16 mouse cellular contexts compared by ENCODE assay signal in genomic region chr11:68313065-68313464, GRCm38 (mm10).
DNase-seq lines count a peak whose midpoint lies in the region; ATAC-seq lines count a peak whose summit lies in the region.
"Had no signal": no experiment of that assay in that cellular context is flagged by ENCODE, and none has a peak within 500 bp of the region (broad histone marks: within the 10 kb centered on the region; RNA-seq: fewer than 3 reads in every experiment).

No protein-coding gene starts in this region.

- no peak overlapping the region for H3K4me2 ChIP-seq in hindbrain, embryonic 16.5 days (ENCODE audit: low read length)
- no peak overlapping the region for H3K4me2 ChIP-seq in neural tube, embryonic 15.5 days
- no peak overlapping the region for H3K4me2 ChIP-seq in midbrain, embryonic 14.5 days (ENCODE audit: low read length)
- H3K4me2 ChIP-seq: heart, embryonic 12.5 days; hindbrain, embryonic 15.5 days; kidney, embryonic 15.5 days; liver, embryonic 15.5 days had no signal

- peaks cover 5% of the 10 kb centered on the region for H3K36me3 ChIP-seq in hindbrain, embryonic 10.5 days
- no peaks in the 10 kb centered on the region for H3K36me3 ChIP-seq in hindbrain, embryonic 16.5 days (ENCODE audit: control insufficient read depth, insufficient read depth, low read length)
- no peaks in the 10 kb centered on the region for H3K36me3 ChIP-seq in neural tube, embryonic 15.5 days
- no peaks in the 10 kb centered on the region for H3K36me3 ChIP-seq in midbrain, embryonic 14.5 days (ENCODE audit: control insufficient read depth, insufficient read depth, low read length)
- H3K36me3 ChIP-seq: heart, embryonic 12.5 days; hindbrain, embryonic 15.5 days; kidney, embryonic 15.5 days; liver, embryonic 15.5 days had no signal

- peak; percentile 65 for DNase-seq in hindbrain, embryonic 10.5 days (ENCODE audit: low spot score)
- DNase-seq in neural tube, embryonic 10.5 days (ENCODE audit: extremely low spot score, low spot score), result peak; percentile 45
- peak; percentile 18 for DNase-seq in midbrain, embryonic 14.5 days
- no peak for DNase-seq in left cerebral cortex, postnatal 36 days (ENCODE audit: low spot score in 2 of 2)
- no peak for DNase-seq in spleen, postnatal 14 days (ENCODE audit: low spot score in 2 of 2)
- DNase-seq: adrenal gland, postnatal 14 days; cerebellum, postnatal 14 days; gastrocnemius, postnatal 14 days; lung, postnatal 36 days; thymus, postnatal 4 days had no signal

- no peaks in the 10 kb centered on the region; the same call in 1 of the 2 replicates for H3K27me3 ChIP-seq in hindbrain, embryonic 10.5 days (ENCODE audit: insufficient read depth, poor library complexity, severe bottlenecking)
- H3K27me3 ChIP-seq in hindbrain, embryonic 16.5 days (replicated peaks; ENCODE audit: control insufficient read depth, insufficient read depth, low read length), result no peaks in the 10 kb centered on the region
- no peaks in the 10 kb centered on the region for H3K27me3 ChIP-seq in neural tube, embryonic 15.5 days (replicated peaks)
- no peaks in the 10 kb centered on the region for H3K27me3 ChIP-seq in midbrain, embryonic 14.5 days (ENCODE audit: control insufficient read depth, insufficient read depth, low read length)
- H3K27me3 ChIP-seq: heart, embryonic 12.5 days; hindbrain, embryonic 15.5 days; kidney, embryonic 15.5 days; liver, embryonic 15.5 days had no signal

- peaks cover 5% of the 10 kb centered on the region; the same call in 1 of the 2 replicates for H3K9me3 ChIP-seq in hindbrain, embryonic 10.5 days
- no peaks in the 10 kb centered on the region for H3K9me3 ChIP-seq in hindbrain, embryonic 16.5 days (ENCODE audit: control insufficient read depth, low read length)
- no peaks in the 10 kb centered on the region for H3K9me3 ChIP-seq in neural tube, embryonic 15.5 days (replicated peaks)
- H3K9me3 ChIP-seq in midbrain, embryonic 14.5 days (ENCODE audit: control insufficient read depth, low read length), result no peaks in the 10 kb centered on the region
- H3K9me3 ChIP-seq: heart, embryonic 12.5 days; hindbrain, embryonic 15.5 days; liver, embryonic 15.5 days had no signal

- H3K27ac ChIP-seq in hindbrain, embryonic 10.5 days, result peak overlapping the region; percentile 74
- H3K27ac ChIP-seq in hindbrain, embryonic 16.5 days (ENCODE audit: low read depth, low read length), result no peak overlapping the region
- H3K27ac ChIP-seq in neural tube, embryonic 15.5 days (replicated peaks), result no peak overlapping the region
- no peak overlapping the region for H3K27ac ChIP-seq in midbrain, embryonic 14.5 days (replicated peaks; ENCODE audit: low read depth, low read length)
- H3K27ac ChIP-seq: hindbrain, embryonic 15.5 days; kidney, embryonic 15.5 days; liver, embryonic 15.5 days had no signal

- intact Hi-C loops in left cerebral cortex, postnatal 36 days (cut with DNase I), result no loop called here

- no peak overlapping the region; the same call in 1 of the 2 replicates for H3K4me3 ChIP-seq in hindbrain, embryonic 10.5 days
- H3K4me3 ChIP-seq in hindbrain, embryonic 16.5 days (ENCODE audit: low read length), result no peak overlapping the region
- no peak overlapping the region for H3K4me3 ChIP-seq in neural tube, embryonic 15.5 days (replicated peaks)
- H3K4me3 ChIP-seq in midbrain, embryonic 14.5 days (replicated peaks; ENCODE audit: low read depth, low read length), result no peak overlapping the region
- H3K4me3 ChIP-seq: heart, embryonic 12.5 days; hindbrain, embryonic 15.5 days; kidney, embryonic 15.5 days; liver, embryonic 15.5 days had no signal

- WGBS in hindbrain, embryonic 10.5 days, result 17% methylated on average over 7 of the region's 7 CpGs
- 29% methylated on average over 7 of the region's 7 CpGs for WGBS in hindbrain, embryonic 16.5 days
- 19% methylated on average over 7 of the region's 7 CpGs for WGBS in neural tube, embryonic 15.5 days
- WGBS in midbrain, embryonic 14.5 days, result 30% methylated on average over 7 of the region's 7 CpGs

- peaks cover 57% of the 10 kb centered on the region for H3K4me1 ChIP-seq in hindbrain, embryonic 10.5 days (replicated peaks)
- peaks cover 5% of the 10 kb centered on the region; the same call in 1 of the 2 replicates for H3K4me1 ChIP-seq in hindbrain, embryonic 16.5 days (ENCODE audit: control insufficient read depth, insufficient read depth, low read depth, low read length)
- H3K4me1 ChIP-seq in neural tube, embryonic 15.5 days, result peaks cover 29% of the 10 kb centered on the region
- 0 out of 2 replicates have a peak, but pooled peaks cover 6% of the 10 kb centered on the region for H3K4me1 ChIP-seq in midbrain, embryonic 14.5 days (ENCODE audit: control insufficient read depth, insufficient read depth, low read length)
- H3K4me1 ChIP-seq: liver, embryonic 15.5 days had no signal

- H3K9ac ChIP-seq in hindbrain, embryonic 16.5 days (ENCODE audit: low read depth, low read length), result no peak overlapping the region; the same call in 1 of the 2 replicates
- H3K9ac ChIP-seq in neural tube, embryonic 15.5 days (replicated peaks), result no peak overlapping the region
- no peak overlapping the region for H3K9ac ChIP-seq in midbrain, embryonic 14.5 days (replicated peaks; ENCODE audit: low read length)
- H3K9ac ChIP-seq: heart, embryonic 12.5 days; hindbrain, embryonic 15.5 days; kidney, embryonic 15.5 days; liver, embryonic 15.5 days had no signal

- no peak for ATAC-seq in hindbrain, embryonic 16.5 days
- ATAC-seq in neural tube, embryonic 15.5 days (ENCODE audit: low FRiP score), result no peak
- ATAC-seq in midbrain, embryonic 14.5 days (ENCODE audit: low FRiP score, low TSS enrichment), result no peak

Comparison
In these comparisons a context has a peak if more than half of its experiments do, and no peak if none do; other contexts are left out.
1. DNase-seq: peak in hindbrain, embryonic 10.5 days (single experiment), neural tube, embryonic 10.5 days (single experiment) and midbrain, embryonic 14.5 days (single experiment); none in left cerebral cortex, postnatal 36 days (0 of 2) and spleen, postnatal 14 days (0 of 2).